Mouse (Mus musculus): ENCODE measurements at regions not wholly inside any gene's neighbourhood (a gene's known extent, or its start where the extent isn't known, plus 50 kb on each side); places are given as distances from the start of the nearest gene placed in this dataset.

DNA sequence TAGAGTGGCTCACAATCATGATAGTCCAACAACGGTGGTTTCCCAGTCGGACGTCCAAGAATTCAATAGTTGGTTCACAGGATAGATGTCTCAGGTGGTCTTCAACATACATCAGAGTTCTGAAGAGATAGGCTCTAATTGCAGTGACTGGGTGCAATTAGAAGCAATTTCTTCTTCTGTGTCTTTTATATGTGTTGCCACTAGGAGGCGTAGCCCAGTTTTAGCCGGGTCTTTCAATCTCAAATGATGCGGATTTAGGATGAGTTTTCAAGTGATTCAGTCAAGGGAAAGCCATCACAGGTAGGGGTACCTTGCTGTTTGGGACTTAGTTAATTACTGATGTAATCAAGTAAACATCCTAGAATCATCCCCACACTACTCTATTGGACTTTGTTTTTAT lies 348.4 kb upstream of the Ccdc54 start:
- Histone ChIP-seq H3K4me2 (ENCODE audit: low read depth) (no peak overlapping the region), H3K36me3 (ENCODE audit: control insufficient read depth, insufficient read depth, low read length) (no peaks in the 10 kb centered on the region), H3K4me1 (ENCODE audit: control insufficient read depth, insufficient read depth, low read length) (no peaks in the 10 kb centered on the region), H3K27ac (ENCODE audit: low read depth, low read length) (no peak overlapping the region), H3K9ac (ENCODE audit: low read length) (no peak overlapping the region), H3K27me3 (ENCODE audit: control insufficient read depth, insufficient read depth, low read length) (no peaks in the 10 kb centered on the region), H3K9me3 (ENCODE audit: control insufficient read depth, low read length) (no peaks in the 10 kb centered on the region), H3K4me3 (ENCODE audit: low read depth, low read length) (no peak overlapping the region)
- no peak for DNase-seq (ENCODE audit: low spot score)
- 33% methylated on average over 6 of the region's 6 CpGs for WGBS
- ATAC-seq (ENCODE audit: insufficient read depth, low FRiP score, low TSS enrichment) = no peak

DNA sequence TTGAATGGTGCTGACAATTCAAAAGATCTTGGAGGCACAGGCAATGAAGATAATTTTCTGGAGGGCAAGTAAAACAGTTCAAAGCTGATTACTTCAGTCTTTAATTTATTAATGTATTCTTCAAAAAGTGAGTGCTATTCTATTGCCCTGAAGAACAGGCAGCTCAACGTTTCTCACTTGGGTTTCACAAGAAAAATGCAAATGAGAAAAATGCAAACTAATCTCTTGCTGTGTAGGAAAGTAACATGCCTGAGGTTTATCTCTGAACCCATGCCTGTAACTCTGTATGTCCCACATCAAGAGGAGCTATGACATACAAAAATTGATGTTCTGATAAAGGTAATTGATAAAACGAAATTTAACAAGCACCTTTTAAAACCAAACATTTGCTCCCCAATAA lies 316.8 kb upstream of the Ccdc54 start:
- Histone ChIP-seq H3K27me3 (ENCODE audit: control insufficient read depth, insufficient read depth, low read length) (no peaks in the 10 kb centered on the region), H3K4me2 (ENCODE audit: low read depth) (no peak overlapping the region), H3K9me3 (ENCODE audit: control insufficient read depth, low read length) (no peaks in the 10 kb centered on the region), H3K27ac (ENCODE audit: low read depth, low read length) (no peak overlapping the region), H3K4me3 (ENCODE audit: low read depth, low read length) (no peak overlapping the region), H3K9ac (ENCODE audit: low read length) (no peak overlapping the region), H3K4me1 (ENCODE audit: control insufficient read depth, insufficient read depth, low read length) (no peaks in the 10 kb centered on the region), H3K36me3 (ENCODE audit: control insufficient read depth, insufficient read depth, low read length) (no peaks in the 10 kb centered on the region)
- no peak for ATAC-seq (ENCODE audit: insufficient read depth, low FRiP score, low TSS enrichment)
- no peak for DNase-seq (ENCODE audit: low spot score)
- 60% methylated on average over 2 of the region's 2 CpGs for WGBS

DNA sequence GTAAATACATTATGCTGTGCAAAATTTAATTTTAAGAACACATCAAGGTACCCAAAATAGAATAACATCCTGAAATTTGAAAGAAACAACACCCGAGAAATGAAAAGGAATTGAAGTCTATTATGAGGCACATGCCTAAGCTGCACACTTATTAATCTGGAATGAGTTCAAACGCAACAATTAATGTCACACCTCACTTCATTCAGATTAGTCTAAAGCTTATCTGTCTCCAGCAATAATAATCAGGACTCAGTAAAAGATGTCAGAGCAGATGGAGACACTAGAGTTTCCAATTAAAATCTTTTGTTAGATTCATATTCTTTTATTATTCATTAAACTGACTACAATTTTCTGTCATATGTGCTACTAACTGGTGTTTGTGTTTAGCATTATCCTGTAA lies 308.2 kb upstream of the Ccdc54 start:
- H3K27me3 ChIP-seq (ENCODE audit: control insufficient read depth, insufficient read depth, low read length) = no peaks in the 10 kb centered on the region
- no peak overlapping the region for H3K4me2 ChIP-seq (ENCODE audit: low read depth)
- DNase-seq (ENCODE audit: low spot score) (no peak), ATAC-seq (ENCODE audit: insufficient read depth, low FRiP score, low TSS enrichment) (no peak)
- H3K9ac ChIP-seq (ENCODE audit: low read length) = no peak overlapping the region
- H3K4me1 ChIP-seq (ENCODE audit: control insufficient read depth, insufficient read depth, low read length) = no peaks in the 10 kb centered on the region
- H3K27ac ChIP-seq (ENCODE audit: low read depth, low read length) = no peak overlapping the region
- WGBS = 89% methylated on average over 2 of the region's 2 CpGs
- H3K36me3 ChIP-seq (ENCODE audit: control insufficient read depth, insufficient read depth, low read length) = no peaks in the 10 kb centered on the region
- H3K4me3 ChIP-seq (ENCODE audit: low read depth, low read length) = no peak overlapping the region
- H3K9me3 ChIP-seq (ENCODE audit: control insufficient read depth, low read length) = no peaks in the 10 kb centered on the region

DNA sequence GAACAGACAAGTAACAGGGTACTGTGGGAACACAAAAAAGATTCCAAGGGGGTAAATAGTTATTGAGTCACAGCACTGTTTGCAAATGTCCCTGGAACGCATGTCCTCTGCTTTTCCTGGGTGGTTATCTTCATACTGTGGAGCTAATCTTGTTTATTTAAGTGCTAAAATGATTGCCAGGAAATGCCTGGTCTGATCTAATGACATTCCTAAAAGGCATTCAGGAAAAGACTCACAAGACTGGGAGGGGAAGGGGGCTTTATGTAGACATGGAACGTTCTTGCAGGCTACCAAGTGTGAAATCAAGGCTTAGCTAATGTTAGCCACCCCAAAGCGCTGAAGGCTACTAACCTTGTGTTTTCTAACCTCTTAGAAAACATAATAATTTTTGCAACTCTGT lies 287.0 kb upstream of the Ccdc54 start:
- Histone ChIP-seq H3K9ac (ENCODE audit: low read length) (no peak overlapping the region), H3K4me3 (ENCODE audit: low read depth, low read length) (no peak overlapping the region), H3K36me3 (ENCODE audit: control insufficient read depth, insufficient read depth, low read length) (no peaks in the 10 kb centered on the region), H3K9me3 (ENCODE audit: control insufficient read depth, low read length) (no peaks in the 10 kb centered on the region), H3K27ac (ENCODE audit: low read depth, low read length) (no peak overlapping the region), H3K4me2 (ENCODE audit: low read depth) (no peak overlapping the region), H3K27me3 (ENCODE audit: control insufficient read depth, insufficient read depth, low read length) (no peaks in the 10 kb centered on the region), H3K4me1 (ENCODE audit: control insufficient read depth, insufficient read depth, low read length) (no peaks in the 10 kb centered on the region)
- WGBS = 87% methylated on average over 3 of the region's 3 CpGs
- no peak for DNase-seq (ENCODE audit: low spot score)
- ATAC-seq (ENCODE audit: insufficient read depth, low FRiP score, low TSS enrichment) = no peak

DNA sequence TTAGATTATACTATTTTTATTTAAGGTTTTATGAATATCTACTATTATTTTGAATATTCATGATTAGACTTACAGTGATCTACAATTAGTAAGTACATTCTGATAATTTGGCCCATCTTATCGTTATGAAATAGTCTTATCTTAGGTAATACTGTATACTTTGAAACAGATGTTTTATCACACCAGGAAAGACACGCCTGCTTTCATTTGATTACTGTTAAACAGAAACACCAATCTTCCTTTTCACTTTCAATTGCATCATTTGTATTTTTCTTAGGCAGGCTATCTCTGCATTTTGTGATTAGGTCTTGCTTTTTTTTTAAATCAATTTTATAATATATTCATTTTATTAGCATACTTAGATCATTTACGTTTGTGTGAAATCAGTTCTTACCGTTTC lies 280.4 kb upstream of the Ccdc54 start:
- no peaks in the 10 kb centered on the region for H3K4me1 ChIP-seq (ENCODE audit: control insufficient read depth, insufficient read depth, low read length)
- no peak overlapping the region for H3K4me2 ChIP-seq (ENCODE audit: low read depth)
- no peaks in the 10 kb centered on the region for H3K9me3 ChIP-seq (ENCODE audit: control insufficient read depth, low read length)
- DNase-seq (ENCODE audit: low spot score) = no peak
- no peak overlapping the region for H3K4me3 ChIP-seq (ENCODE audit: low read depth, low read length)
- ATAC-seq (ENCODE audit: insufficient read depth, low FRiP score, low TSS enrichment) = no peak
- no peak overlapping the region for H3K27ac ChIP-seq (ENCODE audit: low read depth, low read length)
- no peaks in the 10 kb centered on the region for H3K36me3 ChIP-seq (ENCODE audit: control insufficient read depth, insufficient read depth, low read length)
- WGBS = 87% methylated on average over 4 of the region's 4 CpGs
- H3K27me3 ChIP-seq (ENCODE audit: control insufficient read depth, insufficient read depth, low read length) = no peaks in the 10 kb centered on the region
- H3K9ac ChIP-seq (ENCODE audit: low read length) = no peak overlapping the region

DNA sequence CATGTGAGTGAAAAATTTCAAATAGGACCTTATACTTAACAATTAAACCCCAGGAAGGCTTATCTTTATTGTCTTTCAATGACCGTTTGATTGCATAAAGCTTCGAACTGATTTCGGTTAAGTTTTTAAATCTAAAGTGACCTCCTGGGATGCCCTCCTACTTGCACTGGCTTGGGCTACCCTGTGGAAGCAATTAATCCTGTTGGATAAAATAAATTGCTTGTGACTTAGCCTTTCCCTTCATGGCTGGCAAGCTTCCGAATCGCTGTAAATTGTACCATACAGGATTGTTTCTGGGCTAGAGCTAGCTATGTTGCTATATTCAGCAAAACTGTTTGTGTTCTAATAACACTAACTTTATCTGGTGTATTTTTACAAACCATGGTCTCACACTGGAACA lies 272.6 kb upstream of the Ccdc54 start:
- H3K9me3 ChIP-seq (ENCODE audit: control insufficient read depth, low read length) = no peaks in the 10 kb centered on the region
- no peak overlapping the region for H3K4me2 ChIP-seq (ENCODE audit: low read depth)
- H3K27me3 ChIP-seq (ENCODE audit: control insufficient read depth, insufficient read depth, low read length) = no peaks in the 10 kb centered on the region
- no peak overlapping the region for H3K27ac ChIP-seq (ENCODE audit: low read depth, low read length)
- ATAC-seq (ENCODE audit: insufficient read depth, low FRiP score, low TSS enrichment) (no peak), DNase-seq (ENCODE audit: low spot score) (no peak)
- H3K4me1 ChIP-seq (ENCODE audit: control insufficient read depth, insufficient read depth, low read length) = no peaks in the 10 kb centered on the region
- H3K9ac ChIP-seq (ENCODE audit: low read length) = no peak overlapping the region
- WGBS = 82% methylated on average over 5 of the region's 5 CpGs
- no peak overlapping the region for H3K4me3 ChIP-seq (ENCODE audit: low read depth, low read length)
- no peaks in the 10 kb centered on the region for H3K36me3 ChIP-seq (ENCODE audit: control insufficient read depth, insufficient read depth, low read length)

DNA sequence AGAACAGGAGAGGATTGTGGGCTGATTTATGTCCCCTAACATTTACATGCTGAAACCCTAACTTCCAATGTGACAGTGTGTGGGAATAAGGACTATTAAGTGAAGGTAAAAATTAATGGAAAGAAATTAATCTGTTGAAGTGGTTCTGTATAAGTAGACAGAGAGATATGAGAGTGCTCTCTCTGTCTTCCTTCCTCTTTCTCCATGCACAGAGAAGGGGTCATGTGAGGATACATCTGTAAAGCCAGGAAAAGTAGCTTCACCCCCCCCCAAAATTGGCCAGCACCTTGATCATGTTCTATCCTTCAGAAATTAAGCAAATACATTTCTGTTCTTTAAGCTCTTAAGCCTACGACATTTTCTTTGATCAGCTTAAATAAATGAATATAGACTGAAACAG lies 268.6 kb upstream of the Ccdc54 start:
- H3K9me3 ChIP-seq (ENCODE audit: control insufficient read depth, low read length) = no peaks in the 10 kb centered on the region
- no peak overlapping the region for H3K4me2 ChIP-seq (ENCODE audit: low read depth)
- no peaks in the 10 kb centered on the region for H3K27me3 ChIP-seq (ENCODE audit: control insufficient read depth, insufficient read depth, low read length)
- WGBS = 98% methylated on average over 1 of the region's 1 CpGs
- H3K36me3 ChIP-seq (ENCODE audit: control insufficient read depth, insufficient read depth, low read length) = no peaks in the 10 kb centered on the region
- H3K27ac ChIP-seq (ENCODE audit: low read depth, low read length) = no peak overlapping the region
- no peak overlapping the region for H3K9ac ChIP-seq (ENCODE audit: low read length)
- H3K4me1 ChIP-seq (ENCODE audit: control insufficient read depth, insufficient read depth, low read length) = no peaks in the 10 kb centered on the region
- no peak overlapping the region for H3K4me3 ChIP-seq (ENCODE audit: low read depth, low read length)
- ATAC-seq (ENCODE audit: insufficient read depth, low FRiP score, low TSS enrichment) = no peak
- DNase-seq (ENCODE audit: low spot score) = no peak

DNA sequence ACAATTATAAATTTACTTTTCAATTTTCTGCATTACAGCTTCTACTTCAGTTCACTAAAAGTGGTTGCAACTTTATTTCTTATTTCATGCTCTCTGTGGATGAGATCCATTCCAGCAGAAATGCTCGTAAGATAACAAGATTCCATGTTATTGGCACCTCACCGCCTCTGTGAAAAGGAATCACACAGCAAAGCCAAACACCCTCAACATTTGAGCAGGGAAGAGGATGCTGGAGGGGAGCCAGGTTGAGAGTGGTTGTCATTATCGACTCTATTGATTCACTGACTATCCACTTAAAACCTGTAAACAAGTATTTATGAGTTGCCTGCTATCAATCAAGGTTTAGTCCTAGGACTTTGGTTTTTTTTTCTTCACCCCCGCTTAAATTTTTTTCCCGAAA lies 261.1 kb upstream of the Ccdc54 start:
- H3K27ac ChIP-seq (ENCODE audit: low read depth, low read length) = no peak overlapping the region
- DNase-seq (ENCODE audit: low spot score) (no peak), ATAC-seq (ENCODE audit: insufficient read depth, low FRiP score, low TSS enrichment) (no peak)
- no peaks in the 10 kb centered on the region for H3K27me3 ChIP-seq (ENCODE audit: control insufficient read depth, insufficient read depth, low read length)
- H3K9ac ChIP-seq (ENCODE audit: low read length) = no peak overlapping the region
- no peaks in the 10 kb centered on the region for H3K36me3 ChIP-seq (ENCODE audit: control insufficient read depth, insufficient read depth, low read length)
- no peak overlapping the region for H3K4me3 ChIP-seq (ENCODE audit: low read depth, low read length)
- H3K4me1 ChIP-seq (ENCODE audit: control insufficient read depth, insufficient read depth, low read length) = no peaks in the 10 kb centered on the region
- WGBS = 92% methylated on average over 5 of the region's 5 CpGs
- no peak overlapping the region for H3K4me2 ChIP-seq (ENCODE audit: low read depth)
- H3K9me3 ChIP-seq (ENCODE audit: control insufficient read depth, low read length) = no peaks in the 10 kb centered on the region

DNA sequence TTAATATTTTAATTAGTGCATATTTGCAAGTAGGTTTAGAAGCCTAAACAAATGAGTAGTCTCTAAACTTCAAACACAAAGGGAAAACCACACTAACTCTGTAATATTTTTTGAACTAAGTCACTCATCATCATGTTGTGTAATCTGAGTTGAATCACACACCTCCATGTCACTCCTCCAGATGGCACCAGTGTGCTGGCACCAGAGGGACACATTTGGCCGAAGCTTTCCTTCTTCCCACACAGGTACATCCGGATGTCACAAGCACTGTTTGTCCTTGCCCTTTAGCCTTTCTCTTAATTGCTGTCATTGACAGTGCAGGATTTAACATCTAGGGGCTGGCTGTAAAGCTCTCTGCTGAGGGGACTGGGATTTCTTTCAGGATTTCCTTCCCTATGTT lies 256.7 kb upstream of the Ccdc54 start:
- ATAC-seq (ENCODE audit: insufficient read depth, low FRiP score, low TSS enrichment) (no peak), DNase-seq (ENCODE audit: low spot score) (no peak)
- Histone ChIP-seq H3K4me2 (ENCODE audit: low read depth) (no peak overlapping the region), H3K9ac (ENCODE audit: low read length) (no peak overlapping the region), H3K4me1 (ENCODE audit: control insufficient read depth, insufficient read depth, low read length) (no peaks in the 10 kb centered on the region), H3K9me3 (ENCODE audit: control insufficient read depth, low read length) (no peaks in the 10 kb centered on the region), H3K27ac (ENCODE audit: low read depth, low read length) (no peak overlapping the region), H3K36me3 (ENCODE audit: control insufficient read depth, insufficient read depth, low read length) (no peaks in the 10 kb centered on the region), H3K4me3 (ENCODE audit: low read depth, low read length) (no peak overlapping the region), H3K27me3 (ENCODE audit: control insufficient read depth, insufficient read depth, low read length) (no peaks in the 10 kb centered on the region)
- WGBS = 57% methylated on average over 2 of the region's 2 CpGs

All from neural tube, embryonic 11.5 days (tissue).